Mouse (Mus musculus): ENCODE data around the gene Arpin.

GRCm38 (mm10) chr7:79961600-79961999 is 26.4 kb upstream of the Arpin start:
- no peak for TF ChIP-seq POLR2A (IDR thresholded peaks at IDR 0.05; ENCODE audit: insufficient read depth, low read length)
- TF ChIP-seq CTCF (IDR thresholded peaks at IDR 0.05; ENCODE audit: low read depth, low read length): no peak
- no peak for TF ChIP-seq EP300 (IDR thresholded peaks at IDR 0.05; ENCODE audit: insufficient read depth, low read depth, low read length)

Measured in ES-Bruce4 (cell line).